Mouse (Mus musculus): ENCODE results near the gene Rpl6.
"Not testable (repeated sequence)": the region's sequence is repeated elsewhere in the genome, so short reads cannot be mapped to it uniquely, and the experiment has no call there.

The Rpl6 gene

DNA sequence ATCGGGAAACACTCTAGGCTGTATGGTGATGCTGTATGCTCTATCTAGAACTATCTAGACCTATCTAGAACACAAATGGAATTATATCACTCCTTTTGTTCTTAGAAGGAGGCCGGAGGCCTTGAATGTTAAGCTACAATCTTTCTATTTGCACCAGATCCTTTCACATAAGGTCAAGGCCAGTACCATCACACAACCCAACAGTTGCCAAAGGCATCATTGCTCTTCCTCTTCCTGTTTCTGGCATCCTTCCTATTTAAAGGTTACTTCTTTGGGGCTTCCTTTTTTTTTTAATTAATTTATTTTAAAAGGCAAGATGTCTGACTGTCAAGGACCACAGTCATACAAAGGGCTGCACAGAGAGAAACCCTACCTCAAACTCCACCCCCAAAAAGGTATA, 6.9 kb upstream of the Rpl6 start:
- DNase-seq: no peak

DNA sequence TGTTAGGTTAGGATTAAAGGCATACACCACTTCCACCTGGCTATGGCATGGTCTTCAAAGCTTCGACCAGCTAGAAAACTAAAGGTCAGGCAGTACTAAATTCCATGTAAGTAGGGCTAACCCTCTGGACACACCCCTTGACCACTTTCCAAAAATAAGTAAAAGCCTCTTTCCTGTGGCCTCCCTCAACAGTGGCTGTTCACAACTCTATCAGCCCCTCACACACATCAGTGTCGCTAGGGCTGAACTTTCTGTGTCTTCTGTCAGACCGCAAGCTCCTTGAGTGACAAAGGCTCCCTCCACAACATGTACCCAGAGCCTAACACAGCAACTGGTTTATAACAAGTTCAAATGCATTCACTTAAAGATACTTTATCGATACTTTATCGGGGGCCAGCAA, 5.9 kb upstream of the Rpl6 start:
- DNase-seq: no peak

DNA sequence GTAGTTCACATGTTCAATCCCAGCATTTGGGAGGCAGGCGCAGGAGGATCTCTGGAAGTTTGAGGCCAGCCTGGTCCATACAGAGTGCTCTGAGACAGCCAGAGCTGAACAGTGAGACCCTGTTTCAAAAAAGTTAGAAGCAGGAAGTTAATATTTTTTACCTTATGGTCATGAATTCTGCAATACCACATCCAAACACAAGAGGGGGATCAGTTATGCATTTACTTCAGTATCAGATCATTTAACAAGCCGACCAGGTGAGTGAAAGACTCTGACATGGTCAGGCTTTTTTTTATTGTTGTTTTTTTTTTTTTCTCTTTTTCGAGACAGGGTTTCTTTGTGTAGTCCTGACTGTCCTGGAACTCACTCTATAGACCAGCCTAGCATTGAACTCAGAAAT, 2.5 kb upstream of the Rpl6 start:
- no peak for DNase-seq

DNA sequence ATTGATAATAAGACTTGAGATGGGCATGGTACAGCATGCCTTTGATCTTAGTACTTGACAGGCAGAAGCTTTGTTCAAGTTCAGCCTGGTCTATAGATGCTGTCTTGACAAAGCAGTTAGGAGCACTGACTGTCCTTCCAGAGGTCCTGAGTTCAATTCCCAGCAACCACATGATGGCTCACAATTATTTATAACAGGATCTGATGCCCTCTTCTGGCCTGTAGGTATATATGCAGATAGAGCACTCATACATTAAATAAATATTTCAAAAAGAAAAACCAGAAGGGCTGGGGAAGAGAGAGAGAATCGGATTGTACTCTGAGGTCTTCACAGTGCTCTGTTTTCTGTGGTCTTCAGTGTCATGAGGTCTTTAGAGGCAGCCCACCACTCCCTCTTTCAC, 1.8 kb upstream of the Rpl6 start:
- DNase-seq: no peak

DNA sequence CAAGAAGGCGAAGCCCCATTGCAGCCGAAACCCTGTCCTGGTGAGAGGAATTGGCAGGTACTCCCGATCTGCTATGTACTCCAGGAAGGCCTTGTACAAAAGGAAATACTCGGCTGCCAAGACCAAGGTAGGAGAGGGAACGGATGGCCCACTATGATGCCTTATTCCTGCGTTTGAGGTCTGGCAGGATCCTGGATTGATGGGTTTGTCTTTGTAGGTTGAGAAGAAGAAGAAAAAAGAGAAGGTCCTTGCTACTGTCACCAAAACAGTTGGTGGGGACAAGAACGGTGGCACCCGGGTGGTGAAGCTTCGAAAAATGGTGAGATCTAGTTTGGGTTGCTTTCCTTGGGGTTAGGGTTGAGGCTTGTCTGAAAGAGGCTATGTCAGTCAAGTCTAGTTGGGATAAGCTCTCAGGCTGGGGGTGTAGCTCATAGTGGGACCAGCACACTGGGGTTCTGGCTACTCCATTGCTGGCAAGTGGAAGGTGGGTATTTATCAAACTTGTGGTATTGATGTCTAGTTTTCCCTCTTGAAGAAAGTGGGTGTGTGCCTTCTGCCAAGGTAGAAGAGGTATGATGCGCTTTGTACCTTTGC, 1.4 kb downstream of the Rpl6 start:
- DNase-seq: not testable (repeated sequence)

DNA sequence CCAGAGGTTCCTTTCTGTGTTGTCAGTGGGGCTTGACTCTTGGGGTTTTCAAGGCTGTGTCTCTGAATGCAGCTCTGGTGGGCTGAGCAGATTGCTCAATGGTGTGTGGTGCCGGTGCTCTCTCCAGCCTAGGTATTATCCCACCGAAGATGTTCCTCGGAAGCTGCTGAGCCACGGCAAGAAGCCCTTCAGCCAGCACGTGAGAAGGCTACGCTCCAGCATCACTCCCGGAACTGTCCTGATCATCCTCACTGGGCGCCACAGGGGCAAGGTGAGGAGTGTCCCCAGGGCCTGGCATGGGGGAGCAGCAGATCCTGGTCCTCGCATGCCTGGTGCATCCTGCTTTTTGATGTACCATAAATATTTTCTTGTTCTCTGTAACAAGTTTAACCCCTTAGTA, 2.3 kb downstream of the Rpl6 start:
- DNase-seq: no peak

DNA sequence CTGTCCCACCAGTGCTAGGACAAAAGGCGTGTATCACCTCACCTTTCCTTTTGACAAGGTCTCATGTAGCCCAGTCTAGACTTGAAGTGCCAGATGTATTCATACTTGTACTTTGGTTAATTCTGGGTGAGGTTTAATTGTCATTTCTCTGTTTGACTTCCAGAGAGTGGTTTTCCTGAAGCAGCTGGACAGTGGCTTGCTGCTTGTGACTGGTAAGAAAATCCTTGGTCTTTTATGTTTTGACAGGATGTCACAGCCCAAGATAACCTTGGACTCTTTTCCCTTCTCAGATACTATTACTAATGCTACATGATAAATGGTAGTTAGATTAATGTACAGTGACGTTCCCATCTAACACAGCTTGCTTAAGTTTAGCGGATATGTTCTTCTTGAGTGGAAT, 2.7 kb downstream of the Rpl6 start:
- DNase-seq: no peak

DNA sequence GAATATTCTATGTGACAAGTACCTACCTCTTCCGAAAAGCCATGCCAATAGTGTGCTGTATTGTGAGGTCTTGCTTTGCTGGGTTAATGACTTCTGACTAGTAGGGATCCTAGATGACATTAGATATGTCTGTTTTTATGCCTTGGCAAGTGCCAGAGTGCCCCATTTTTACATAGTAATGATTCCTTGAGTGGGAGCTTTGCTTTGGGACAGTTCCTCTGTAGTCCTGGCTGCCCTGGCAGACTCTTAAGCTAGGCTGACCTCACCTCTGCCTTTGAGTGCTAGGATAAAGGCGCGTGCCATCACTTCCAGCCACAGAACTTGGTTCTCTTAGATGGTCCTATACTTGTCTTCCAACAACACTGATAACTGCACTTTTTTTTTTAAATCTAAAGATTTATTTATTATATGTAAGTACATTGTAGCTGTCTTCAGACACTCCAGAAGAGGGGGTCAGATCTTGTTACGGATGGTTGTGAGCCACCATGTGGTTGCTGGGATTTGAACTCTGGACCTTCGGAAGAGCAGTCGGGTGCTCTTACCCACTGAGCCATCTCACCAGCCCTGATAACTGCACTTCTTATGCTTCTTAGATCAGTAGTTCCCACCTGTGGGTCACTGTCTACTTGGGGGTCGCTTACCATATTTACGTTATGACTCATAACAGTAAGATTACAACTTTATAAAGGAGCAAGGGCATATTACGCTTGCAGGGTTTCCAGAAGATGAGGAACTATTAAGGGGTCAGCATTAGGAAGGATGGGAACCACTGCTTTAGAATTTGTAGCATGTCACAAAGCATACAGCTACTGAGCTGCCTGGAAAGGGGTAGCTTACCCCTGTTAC, 5.7 kb downstream of the Rpl6 start:
- DNase-seq: no peak

DNA sequence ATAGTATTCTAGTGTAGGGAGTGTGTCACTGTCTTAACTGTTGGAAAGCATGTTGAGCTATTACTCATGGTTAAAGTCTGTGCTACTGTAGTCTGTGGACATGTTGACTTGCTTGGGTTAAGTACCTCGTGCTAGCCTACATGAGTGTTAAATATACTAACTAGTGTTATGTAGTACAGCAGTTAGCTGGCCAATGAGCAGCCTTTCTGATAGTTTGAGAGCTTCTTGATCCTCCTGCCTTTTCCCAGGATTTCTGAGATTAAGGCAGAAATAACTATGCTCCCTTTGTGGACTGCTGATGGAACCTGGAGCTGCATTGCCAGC, 6.3 kb downstream of the Rpl6 start:
- no peak for DNase-seq

DNA sequence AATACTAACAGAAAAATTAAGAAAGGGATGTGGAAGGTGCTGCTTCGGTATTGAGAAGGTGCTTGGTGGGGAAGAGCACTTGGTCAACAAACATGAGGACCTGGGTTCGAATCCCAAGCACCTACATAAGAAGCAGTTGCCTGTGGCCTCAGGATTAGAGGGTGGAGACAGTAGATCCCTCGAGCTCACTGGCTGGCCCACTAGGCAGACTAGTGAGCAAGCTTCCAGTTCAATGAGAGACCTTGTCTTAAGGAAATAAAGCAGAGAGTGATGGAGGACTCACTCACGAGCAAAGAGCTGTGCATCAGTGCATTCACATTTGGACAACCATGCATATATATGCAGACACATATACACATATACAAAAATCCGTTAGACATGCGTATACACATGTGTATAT, 7.8 kb downstream of the Rpl6 start:
- DNase-seq: no peak

DNA sequence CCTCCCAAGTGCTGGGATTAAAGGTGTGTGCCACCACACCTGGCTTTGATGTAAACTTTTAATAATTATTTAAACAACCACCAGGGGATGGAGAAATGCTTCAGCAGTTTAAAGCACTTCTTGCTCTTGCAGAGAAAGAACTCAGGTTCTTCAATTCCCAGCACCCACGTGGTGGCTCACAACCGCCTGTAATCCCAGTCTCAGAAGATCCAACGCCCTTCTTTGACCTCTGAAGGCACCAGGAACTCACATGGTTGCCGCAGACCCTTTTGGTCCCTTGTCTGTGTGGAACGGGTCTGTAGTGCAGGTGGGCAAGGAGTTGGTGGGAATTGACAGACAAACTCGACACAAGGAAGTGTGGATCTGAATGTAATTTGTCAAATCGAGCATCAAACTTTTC, 10.4 kb downstream of the Rpl6 start:
- no peak for DNase-seq

DNA sequence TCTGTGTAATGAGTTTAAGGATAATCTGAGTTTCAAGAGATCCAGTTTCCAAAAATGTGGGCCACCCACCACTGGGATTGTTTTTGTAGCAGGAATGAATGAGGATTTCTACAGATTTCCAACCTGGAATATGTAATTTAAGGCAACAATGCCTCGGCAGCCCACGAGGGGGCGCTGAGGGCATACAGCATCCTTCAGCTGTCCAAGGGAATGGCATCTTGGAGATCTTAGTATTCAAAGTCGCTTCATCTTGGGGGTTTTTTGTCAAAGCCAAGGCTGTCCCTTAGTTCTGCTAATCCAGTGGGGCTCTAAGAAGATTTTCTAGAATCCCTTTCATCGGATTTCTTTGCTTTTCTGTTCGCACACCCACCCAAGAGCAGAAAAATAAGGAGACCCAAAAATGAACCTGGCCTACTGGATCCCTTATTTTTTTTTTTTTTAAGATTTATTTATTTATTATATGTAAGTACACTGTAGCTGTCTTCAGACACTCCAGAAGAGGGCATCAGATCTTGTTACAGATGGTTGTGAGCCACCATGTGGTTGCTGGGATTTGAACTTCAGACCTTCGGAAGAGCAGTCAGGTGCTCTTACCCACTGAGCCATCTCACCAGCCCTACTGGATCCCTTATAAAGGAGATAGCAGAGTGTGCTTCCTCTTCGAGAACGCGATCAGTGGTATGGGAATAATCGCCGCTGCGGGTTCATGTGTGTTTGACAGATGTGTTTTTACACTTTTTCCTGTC, 11.3 kb downstream of the Rpl6 start:
- DNase-seq: peak; percentile 75

DNA sequence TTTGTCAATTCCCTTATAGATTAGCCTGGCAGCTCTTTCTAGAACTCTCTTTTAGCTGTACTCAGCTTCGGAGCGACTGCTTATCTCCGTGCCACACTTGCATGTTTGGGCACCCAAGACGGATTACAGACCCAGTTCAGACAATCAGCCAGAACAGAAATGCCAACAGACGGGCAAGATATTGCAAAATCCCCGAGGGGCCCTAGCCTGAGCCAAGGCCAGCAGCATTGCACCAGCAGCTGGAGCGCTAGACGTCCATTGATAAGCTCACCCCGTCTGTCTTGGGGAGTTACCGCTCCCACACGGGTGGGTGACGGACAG, 11.8 kb downstream of the Rpl6 start:
- DNase-seq: no peak

DNA sequence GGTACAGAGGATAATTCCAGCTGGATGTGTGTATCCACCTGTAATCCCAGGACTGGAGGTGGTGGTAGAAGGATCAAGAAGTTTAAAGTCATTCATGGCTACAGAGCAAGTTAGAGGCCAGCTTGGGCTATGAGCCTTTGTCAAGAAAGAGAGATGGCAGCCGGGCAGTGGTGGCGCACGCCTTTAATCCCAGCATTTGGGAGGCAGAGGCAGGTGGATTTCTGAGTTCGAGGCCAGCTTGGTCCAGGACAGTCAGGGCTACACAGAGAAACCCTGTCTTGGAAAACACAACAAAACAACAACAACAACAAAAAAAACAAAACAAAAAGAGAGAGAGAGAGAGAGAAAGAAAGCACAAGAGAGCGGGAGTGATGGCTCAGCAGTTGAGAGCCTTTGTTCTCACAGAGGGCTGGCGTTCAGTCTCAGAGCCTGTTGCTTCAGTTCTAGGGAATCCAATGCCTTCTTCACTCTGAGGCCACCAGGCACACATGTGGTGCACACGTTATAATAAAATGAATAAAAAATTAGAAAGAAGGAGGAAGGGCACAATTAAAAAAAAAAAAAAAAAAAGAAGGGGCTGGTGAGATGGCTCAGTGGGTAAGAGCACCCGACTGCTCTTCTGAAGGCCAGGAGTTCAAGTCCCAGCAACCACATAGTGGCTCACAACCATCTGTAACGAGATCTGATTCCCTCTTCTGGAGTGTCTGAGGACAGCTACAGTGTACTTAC, 12.5 kb downstream of the Rpl6 start:
- not testable (repeated sequence) for DNase-seq

DNA sequence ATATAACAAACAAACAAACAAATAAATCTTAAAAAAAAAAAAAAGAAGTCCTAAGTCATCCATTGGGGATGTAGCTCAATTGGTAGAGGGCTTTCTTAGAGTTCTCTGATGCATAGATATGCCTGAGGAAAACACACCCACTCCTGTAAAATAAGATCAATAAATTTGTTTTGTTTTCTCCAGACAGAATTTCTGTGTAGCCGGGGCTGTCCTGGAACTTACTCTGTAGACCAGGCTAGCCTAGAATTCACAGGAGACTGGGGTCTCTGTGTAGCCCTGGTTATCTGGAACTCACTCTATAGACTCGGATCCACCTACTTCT, 13.0 kb downstream of the Rpl6 start:
- no peak for DNase-seq

DNA sequence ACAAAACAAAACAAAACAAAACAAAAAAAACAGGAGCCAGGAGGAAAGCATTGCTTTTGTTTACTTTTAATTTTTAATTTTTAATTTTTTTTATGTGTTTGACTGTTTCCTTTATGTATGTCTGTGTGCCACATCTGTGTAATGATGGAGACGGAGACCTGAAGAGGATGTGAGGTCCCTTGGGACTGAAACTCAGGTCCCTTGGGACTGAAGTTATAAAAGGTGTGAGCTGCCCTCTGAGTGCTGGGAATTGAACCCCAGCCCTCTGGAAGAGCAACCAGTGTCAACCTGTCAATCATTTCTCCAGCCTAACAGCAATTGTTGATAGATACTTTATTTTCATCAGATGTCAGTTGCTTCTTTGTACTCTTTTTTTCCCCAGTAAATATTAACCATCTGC, 14.9 kb downstream of the Rpl6 start:
- DNase-seq: no peak

DNA sequence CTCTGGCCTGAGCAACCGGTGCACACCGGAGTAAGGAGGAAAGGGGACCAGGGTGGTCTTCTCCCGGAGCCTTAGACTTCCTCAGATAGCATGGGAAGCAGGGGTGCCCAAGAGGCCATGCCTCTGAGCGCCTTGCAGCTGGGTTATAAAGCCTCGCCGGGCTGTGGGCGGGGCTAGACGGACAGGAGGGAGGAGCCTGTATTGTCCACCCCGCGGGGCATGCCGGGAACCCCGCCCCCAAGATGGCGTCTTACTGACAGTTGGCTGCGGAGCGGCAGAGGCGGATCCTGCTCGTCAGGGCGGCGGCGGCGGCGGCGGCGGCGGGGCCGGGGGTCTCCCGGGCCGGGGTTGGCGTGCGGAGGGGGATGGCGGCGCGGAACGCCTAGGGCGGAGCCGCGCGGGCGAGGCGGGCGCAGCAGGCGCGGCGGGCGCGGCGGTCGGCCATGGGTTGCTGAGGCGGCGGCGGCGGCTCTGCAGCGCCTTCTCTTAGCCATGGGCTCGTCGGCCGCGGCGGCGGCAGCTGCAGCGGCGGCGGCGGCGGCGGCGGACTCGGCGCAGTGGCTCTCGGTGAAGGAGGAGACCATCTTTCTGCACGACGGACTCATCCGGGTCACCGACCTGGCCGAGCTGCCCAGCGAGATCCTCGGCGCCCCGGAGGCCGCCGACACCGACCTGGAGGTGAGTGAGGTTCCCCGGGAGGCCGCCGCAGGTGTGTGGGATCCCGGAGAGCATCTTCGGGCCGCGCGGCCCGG, 15.9 kb downstream of the Rpl6 start, which contains the start of gene Hectd4:
TSS of gene Hectd4 (plus strand) at position 240 of the 752 bp plus-strand sequence.
- DNase-seq: peak; percentile 98

DNA sequence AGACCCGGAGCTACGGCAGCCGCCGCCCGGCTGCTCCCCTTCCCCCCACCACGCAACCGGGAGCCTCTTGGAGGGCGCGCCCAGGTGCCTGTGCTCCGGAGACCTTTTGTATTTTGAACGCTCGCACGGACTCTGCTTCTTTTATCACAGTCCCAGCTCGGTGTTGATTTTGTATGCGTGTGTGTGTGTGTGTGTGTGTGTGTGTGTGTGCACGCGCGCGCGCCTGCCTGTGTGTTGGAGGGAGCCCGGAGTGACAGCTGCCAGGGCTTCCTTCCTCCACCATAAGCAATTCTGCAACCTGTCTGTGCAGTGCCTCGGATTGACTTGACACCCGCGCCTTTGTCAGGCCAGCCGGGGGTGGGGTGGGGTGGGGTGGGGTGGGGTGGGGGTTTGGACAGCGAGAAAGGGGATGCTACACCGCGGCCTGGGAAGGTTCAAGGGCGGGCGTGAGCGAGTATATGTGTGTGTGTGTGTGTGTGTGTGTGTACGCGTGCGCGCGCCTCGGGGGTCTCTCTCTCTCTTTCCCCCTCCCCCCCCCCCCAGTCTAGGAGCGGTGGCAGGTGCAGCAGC, 16.5 kb downstream of the Rpl6 start:
- peak; percentile 47 for DNase-seq

DNA sequence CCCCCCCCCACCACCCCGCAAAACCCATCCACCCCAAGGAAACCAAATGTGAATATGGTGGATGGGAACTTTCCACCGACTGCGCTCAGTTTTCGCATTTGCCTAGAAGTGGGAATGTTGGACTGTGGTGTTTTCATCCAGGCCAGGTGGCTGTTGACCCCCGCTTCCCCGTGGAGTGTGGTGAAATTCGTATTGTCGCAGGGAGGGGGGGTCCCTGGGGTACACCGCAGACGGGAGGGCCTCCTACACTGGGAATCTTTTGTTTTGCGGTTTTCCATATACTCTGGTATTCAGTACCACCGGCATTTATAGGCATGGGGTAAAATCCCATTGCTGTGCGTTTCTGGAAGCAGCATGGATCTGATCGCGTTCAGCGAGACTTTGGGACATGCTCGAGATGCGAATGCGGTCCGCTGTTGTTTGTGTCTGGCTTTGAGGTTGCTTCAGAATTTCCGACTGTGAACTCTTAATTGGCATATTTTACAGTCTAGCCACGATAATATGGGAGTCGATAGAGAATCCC, 17.1 kb downstream of the Rpl6 start:
- no peak for DNase-seq

DNA sequence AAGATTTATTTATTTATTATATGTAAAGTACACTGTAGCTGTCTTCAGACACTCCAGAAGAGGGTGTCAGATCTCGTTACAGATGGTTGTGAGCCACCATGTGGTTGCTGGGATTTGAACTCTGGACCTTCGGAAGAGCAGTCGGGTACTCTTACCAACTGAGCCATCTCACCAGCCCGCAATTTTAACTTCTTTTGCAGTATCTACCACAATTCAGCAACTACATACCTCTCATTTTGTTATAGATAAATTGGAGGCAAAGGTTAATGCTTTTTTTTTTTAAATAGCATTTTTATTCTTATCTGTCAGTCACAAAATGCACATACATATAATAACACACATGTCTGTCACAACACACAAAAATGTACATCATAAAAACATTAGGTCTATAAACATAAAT, 19.7 kb downstream of the Rpl6 start:
- not testable (repeated sequence) for DNase-seq

DNA sequence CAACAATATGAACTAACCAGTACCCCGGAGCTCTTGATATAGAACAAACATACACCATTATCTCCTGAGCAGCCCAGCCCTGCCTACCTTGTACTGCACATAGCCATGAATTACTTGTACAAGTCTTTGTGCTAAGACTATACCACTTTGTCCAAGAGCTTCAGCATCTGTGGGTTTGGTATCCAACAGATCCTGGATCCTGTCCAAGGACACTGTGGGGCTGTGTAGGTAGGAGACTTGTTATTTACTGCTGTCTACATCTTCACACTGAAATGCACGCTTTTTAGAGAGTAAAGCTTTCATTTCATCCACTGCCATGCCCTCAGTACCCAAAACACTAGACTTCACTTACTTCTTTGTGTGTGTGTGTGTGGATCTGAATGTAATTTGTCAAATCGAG, 20.6 kb downstream of the Rpl6 start:
- DNase-seq: no peak

DNA sequence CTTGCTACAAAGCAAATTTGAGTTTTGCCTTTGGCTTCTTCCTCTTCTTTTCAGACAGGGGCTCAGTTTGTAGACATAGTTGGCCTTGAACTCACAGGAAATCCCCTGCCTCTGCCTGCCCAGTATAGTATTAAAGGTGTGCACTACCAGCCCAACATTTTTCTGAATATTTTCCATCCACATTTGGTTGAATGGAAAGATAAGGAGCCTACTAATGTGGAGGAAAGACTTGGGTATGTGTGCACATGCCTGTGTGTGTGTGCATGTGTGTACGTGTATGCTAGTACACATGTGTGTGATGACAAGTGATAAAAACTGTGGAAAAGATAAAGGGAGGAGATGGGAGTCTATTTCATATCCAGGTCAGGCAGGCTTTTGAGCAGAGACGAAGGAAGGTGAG, 21.6 kb downstream of the Rpl6 start:
- DNase-seq: no peak

Data from right cerebral cortex, postnatal 14 days (tissue).